Mouse (Mus musculus) brown adipose tissue, adult 24 weeks (tissue): Measurements from ENCODE around the gene Drp2. TPM values are rescaled to one million over a fixed set of nuclear protein-coding genes. Genes with fewer than 3 reads are reported as not detected.

Experiments
- H3K27ac ChIP-seq: fragments of 200-500 bp; replicated peaks from 2 replicates; pipeline ENCODE4 v1.5.1; 2012; ENCODE audit warnings: low read depth, mild to moderate bottlenecking, low read length
- H3K4me1 ChIP-seq: fragments of 200-500 bp; 2 replicates; pipeline ENCODE4 v1.6.1; 2012; ENCODE audit warnings: low read length, mixed read lengths; ENCODE audit not compliant: control insufficient read depth, insufficient read depth, insufficient read length
- H3K4me3 ChIP-seq: fragments of 200-500 bp; 2 replicates; pipeline ENCODE4 v1.5.1; 2012; ENCODE audit warnings: low read depth, mild to moderate bottlenecking, low read length, moderate library complexity; ENCODE audit not compliant: insufficient read depth
- polyA plus RNA-seq: library from polyadenylated mRNA; stranded (reverse); fragments of >200 nt; gene quantifications from 2 replicates; pipeline ENCODE4 v1.2.4, GENCODE M21; 2012; ENCODE audit not compliant: missing spikeins, insufficient read depth, insufficient read length

Drp2 gene
- polyA plus RNA-seq, 1 experiment, result 0.40 TPM

DNA sequence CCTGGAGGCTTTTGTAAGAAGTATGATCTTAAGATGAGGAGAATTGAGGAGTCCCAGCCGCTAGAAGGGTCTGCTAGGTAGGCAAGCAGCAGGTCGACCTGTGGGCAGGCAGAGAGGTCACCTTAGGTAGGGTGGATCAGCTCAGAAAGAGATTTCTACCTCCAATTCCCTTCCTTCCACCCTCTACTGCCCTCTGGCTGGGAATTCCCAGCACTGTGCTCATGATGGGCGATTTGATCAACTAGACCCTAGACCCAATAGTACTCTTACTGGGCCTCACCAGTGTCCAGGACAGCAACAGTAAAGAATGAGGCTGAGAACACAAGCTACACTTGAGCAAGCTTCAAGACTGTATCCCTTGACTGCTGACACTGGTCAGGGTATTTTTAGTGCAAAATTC is 23.0 kb downstream of the Drp2 start:
- Histone ChIP-seq H3K27ac (no peak overlapping the region), H3K4me3 (no peak overlapping the region), H3K4me1 (no peaks in the 10 kb centered on the region)

DNA sequence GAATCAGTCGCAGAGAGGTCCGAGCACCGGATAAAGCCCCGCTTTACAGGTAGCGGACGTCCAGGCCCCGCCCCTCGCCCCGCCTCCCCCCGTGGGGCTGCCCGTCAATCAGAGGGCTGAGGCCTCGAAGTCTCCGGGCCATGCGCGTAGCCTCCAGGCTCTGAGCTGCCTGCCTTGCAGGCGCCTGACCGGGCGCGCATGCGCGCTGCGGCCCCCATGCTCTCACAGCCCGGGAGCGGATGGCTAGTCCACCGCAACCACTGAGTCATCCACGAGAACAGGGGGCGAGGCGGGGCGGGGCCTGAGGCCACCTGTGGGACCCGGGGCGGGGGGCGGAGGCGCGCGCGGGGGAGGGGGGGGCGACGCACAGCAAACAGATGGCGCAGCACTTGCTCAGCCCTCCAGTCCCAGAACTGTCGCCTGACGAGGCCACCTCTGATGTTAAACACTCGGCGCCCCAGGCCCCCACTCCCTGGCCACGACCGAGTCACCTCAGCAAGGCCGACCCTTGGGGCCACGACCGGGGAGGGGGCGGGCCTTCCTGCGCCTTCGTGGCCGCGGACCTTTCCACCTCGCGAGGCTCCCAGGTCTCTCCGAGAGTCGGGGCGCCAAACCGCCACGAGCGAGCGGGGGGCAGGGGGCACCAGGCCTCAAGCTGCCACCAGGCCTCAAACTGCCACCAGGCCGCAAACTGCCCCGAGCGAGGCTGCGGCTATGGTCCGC is 70.8 kb downstream of the Drp2 start:
- H3K4me1 ChIP-seq, result no peaks in the 10 kb centered on the region
- no peak overlapping the region for H3K4me3 ChIP-seq
- no peak overlapping the region for H3K27ac ChIP-seq

DNA sequence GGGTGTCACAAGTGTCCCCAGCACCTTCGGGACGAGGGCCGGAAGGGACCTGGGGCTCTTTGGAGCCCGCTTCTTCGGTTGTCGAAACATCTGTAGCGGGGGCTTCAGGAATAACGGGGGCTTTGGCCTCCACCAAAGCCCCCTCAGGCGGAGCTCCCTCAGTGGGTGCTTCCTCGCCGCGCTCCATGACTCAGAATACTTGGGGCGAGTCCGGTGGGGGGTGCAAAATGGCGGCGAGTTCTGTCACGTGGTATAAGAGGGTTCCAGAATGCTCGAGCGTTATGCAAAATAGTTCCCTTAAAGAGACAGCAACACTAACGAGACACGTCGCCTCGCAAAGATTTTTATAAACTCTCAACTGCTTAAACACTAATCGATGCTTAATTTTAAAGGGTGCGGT is 71.9 kb downstream of the Drp2 start, which contains the start of gene Taf7l:
Gene Taf7l (minus strand): TSS at position 201 of the 400 bp plus-strand sequence.
- Histone ChIP-seq H3K27ac (no peak within 1 kb of the TSS), H3K4me1 (no peaks in the 10 kb centered on the region), H3K4me3 (no peak within 1 kb of the TSS)

DNA sequence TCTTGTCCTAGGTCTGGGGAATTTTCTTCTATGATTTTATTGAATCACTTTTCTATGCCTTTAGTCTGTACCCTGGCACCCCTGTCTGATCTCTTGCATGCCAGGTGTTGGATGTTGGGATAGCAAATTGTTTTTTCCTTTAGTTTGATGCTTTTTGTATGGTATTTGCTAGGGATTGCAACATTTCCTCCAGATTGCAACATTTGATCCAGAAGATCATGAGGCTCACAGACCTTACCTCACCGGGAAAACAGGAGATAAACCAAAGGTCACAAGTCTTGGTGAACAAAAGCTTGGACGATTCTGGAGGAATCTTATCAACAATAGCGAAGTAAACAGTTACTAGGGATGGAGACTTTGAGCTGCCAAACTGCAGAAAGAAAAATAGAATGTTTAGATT is 77.4 kb downstream of the Drp2 start:
- Histone ChIP-seq H3K27ac (no peak overlapping the region), H3K4me3 (no peak overlapping the region), H3K4me1 (no peaks in the 10 kb centered on the region)

DNA sequence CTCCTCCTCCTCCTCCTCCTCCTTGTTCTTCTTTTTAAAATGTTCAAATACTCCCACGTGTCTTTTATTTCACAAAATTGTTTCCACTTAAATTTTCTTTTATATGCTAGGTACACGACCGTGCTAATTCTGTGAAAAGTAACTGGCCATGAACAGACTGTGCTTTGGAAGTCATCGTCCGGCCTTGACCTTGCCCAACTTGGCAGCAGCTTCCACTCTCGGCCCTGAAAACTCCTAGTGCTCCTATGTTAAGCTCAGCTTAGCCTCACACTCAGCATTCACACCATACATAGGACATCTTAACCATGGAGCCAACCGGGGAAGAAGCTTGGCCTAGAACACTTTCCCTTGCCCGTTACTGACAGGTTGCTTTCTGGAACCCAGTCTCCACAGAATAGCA is 96.3 kb downstream of the Drp2 start:
- no peaks in the 10 kb centered on the region for H3K4me1 ChIP-seq

More for the DNA sequence above, 96.3 kb downstream of the Drp2 start:
- Histone ChIP-seq H3K27ac (no peak overlapping the region), H3K4me3 (no peak overlapping the region)

Other genes starting within 250 kb of the Drp2 start
- 0.95 and 2.0 TPM in 2 replicates for gene Xkrx, start 242.5 kb upstream of the Drp2 start, polyA plus RNA-seq
- gene Arl13a, start 217.1 kb upstream of the Drp2 start, polyA plus RNA-seq, result not detected in 2 replicates
- gene Nox1, start 182.6 kb upstream of the Drp2 start, polyA plus RNA-seq, result not detected in 2 replicates
- gene Trmt2b, start 127.6 kb upstream of the Drp2 start, polyA plus RNA-seq, result 51.4 and 52.6 TPM in 2 replicates
- 1.6 and 3.1 TPM in 2 replicates for gene Tmem35a, start 109.3 kb upstream of the Drp2 start, polyA plus RNA-seq
- not detected in 2 replicates for gene Cenpi, start 96.5 kb upstream of the Drp2 start, polyA plus RNA-seq
- not detected in 2 replicates for gene Taf7l, start 71.9 kb downstream of the Drp2 start, polyA plus RNA-seq
- 54.9 and 72.7 TPM in 2 replicates for gene Timm8a1, start 137.3 kb downstream of the Drp2 start, polyA plus RNA-seq
- gene Btk, start 179.0 kb downstream of the Drp2 start, polyA plus RNA-seq, result 0.79 and 1.4 TPM in 2 replicates
- gene Rpl36a, start 181.1 kb downstream of the Drp2 start, polyA plus RNA-seq, result 283 and 306 TPM in 2 replicates
- 3.0 and 5.2 TPM in 2 replicates for gene Gla, start 196.6 kb downstream of the Drp2 start, polyA plus RNA-seq
- 44.5 and 46.4 TPM in 2 replicates for gene Hnrnph2, start 196.6 kb downstream of the Drp2 start, polyA plus RNA-seq